Mouse (Mus musculus): ENCODE data around the gene Dmgdh. TPM values are rescaled to one million over a fixed set of nuclear protein-coding genes. Genes with fewer than 3 reads are reported as not detected.

Dmgdh gene
- polyA plus RNA-seq, 1 experiment: 0.38 TPM

- no peak for DNase-seq (ENCODE audit: low read depth, low spot score)
- WGBS: 36% methylated on average over 4 of the region's 4 CpGs
Measured at GRCm38 (mm10) chr13:93705697-93706096, 31.5 kb downstream of the Dmgdh start.

DNA sequence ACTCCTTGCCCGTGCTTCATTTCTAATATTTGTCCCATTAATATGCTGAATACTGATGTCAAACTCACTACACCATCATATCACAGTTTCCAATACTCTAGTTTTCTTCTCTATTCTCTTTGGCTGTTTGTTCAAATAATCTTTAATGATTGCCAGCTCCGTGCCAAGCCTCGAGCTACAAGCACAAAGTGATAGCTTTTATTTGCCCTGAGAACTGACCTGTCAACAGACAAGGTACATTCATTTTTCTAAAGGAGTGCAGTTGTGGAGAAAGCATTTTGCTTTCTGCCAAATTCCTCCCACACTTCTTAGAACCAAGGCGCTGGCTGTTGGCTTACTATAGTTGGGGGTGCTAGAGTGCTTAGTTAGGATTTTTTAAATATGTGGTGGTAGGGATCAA lies 33.0 kb downstream of the Dmgdh start:
- no peak for DNase-seq (ENCODE audit: low read depth, low spot score)
- WGBS: 72% methylated on average over 4 of the region's 4 CpGs

DNA sequence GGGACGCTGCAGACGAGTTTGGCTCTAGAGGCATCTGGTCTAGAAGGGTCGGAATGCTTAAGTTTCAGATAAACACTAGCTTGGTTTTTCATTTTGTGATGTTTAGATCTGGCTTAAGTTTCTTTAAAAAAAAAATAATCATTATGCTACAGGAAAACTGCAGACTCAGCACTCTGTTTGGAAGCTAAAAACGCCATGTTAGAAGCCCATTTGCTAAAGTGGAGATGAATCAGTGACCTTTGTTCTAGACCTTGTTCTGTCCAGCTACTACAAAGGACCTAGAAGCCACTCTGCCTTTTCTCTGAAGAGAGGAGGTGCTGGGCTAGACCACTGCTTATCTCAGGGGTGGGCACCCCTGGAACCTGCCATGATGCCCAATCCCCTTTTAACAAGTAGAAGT lies 36.1 kb downstream of the Dmgdh start:
- WGBS: 80% methylated on average over 4 of the region's 4 CpGs
- DNase-seq (ENCODE audit: low read depth, low spot score): no peak

GRCm38 (mm10) chr13:93711226-93711625 lies 37.0 kb downstream of the Dmgdh start:
- no peak for DNase-seq (ENCODE audit: low read depth, low spot score)
- WGBS: 80% methylated on average over 4 of the region's 4 CpGs

GRCm38 (mm10) chr13:93712362-93712761 lies 38.1 kb downstream of the Dmgdh start:
- DNase-seq (ENCODE audit: low read depth, low spot score): no peak
- WGBS: 92% methylated on average over 4 of the region's 4 CpGs

GRCm38 (mm10) chr13:93713826-93714225 lies 39.6 kb downstream of the Dmgdh start:
- no peak for DNase-seq (ENCODE audit: low read depth, low spot score)
- 81% methylated on average over 3 of the region's 3 CpGs for WGBS

DNA sequence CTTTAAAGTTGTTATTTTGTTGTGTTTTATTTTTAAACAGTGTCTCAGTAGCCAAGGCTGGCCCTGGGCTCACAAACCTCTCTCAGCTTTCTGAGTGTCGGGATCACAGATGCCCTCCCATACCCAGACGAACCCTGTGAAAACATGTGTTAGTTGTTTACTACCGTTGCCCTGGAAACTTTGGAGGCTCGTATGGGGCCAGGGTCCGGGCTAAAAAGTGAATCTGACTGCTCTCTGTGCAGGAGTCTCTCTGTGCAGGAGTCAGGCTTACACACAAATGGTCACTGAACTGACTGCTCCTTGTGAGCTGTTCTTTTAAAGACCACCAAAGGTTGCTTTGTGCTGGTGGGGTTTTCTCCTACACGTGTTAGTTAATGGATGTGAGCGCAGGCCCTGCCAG lies 42.9 kb downstream of the Dmgdh start:
- 57% methylated on average over 7 of the region's 7 CpGs for WGBS
- DNase-seq (ENCODE audit: low read depth, low spot score): no peak

DNA sequence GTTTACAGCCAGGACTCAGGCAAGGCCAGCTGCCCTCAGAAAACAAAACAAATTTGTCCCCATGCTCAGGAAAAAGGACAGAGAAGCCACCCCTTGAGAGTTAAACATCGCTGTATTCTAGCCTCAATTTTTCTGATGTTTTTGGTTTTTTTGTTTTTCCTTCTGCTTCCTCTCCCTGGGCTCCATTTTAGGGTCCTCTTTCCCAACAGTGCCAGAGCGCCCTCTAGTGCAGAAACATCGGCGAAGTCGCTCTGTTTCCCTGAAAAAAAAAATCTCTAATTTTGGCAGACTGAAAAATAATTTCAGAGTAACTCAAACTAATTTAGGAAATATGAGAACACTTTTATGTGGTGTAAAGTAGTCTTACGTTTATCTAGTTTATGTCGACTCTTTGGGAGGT lies 44.7 kb downstream of the Dmgdh start:
- WGBS: 3% methylated on average over 7 of the region's 7 CpGs
- peak; percentile 16 for DNase-seq (ENCODE audit: low read depth, low spot score)

DNA sequence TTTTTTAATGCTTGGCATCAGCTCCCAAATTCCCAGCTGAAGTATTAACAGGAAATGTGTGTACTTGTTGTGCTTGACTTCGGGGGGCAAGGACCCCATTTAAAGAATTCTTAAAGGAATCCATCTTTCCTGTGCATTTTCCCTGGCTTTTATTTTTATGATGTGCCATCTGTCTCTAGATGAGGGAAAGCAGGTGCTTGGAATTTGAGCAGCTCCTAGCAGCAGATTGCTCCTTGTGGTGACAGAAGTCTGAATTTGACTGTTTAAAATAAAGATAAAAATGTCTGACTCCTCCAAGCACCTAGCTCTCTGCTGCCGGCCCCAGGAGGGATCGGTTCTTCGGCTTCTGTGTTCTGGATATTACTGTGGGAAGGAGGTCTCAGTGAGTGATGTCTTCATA lies 47.7 kb downstream of the Dmgdh start:
- no peak for DNase-seq (ENCODE audit: low read depth, low spot score)
- 56% methylated on average over 4 of the region's 4 CpGs for WGBS

- WGBS: 80% methylated on average over 3 of the region's 3 CpGs
- no peak for DNase-seq (ENCODE audit: low read depth, low spot score)
Measured at GRCm38 (mm10) chr13:93723455-93723854, 49.2 kb downstream of the Dmgdh start.

GRCm38 (mm10) chr13:93724206-93724605 lies 50.0 kb downstream of the Dmgdh start:
- WGBS: 13% methylated on average over 2 of the region's 2 CpGs
- DNase-seq (ENCODE audit: low read depth, low spot score): no peak

DNA sequence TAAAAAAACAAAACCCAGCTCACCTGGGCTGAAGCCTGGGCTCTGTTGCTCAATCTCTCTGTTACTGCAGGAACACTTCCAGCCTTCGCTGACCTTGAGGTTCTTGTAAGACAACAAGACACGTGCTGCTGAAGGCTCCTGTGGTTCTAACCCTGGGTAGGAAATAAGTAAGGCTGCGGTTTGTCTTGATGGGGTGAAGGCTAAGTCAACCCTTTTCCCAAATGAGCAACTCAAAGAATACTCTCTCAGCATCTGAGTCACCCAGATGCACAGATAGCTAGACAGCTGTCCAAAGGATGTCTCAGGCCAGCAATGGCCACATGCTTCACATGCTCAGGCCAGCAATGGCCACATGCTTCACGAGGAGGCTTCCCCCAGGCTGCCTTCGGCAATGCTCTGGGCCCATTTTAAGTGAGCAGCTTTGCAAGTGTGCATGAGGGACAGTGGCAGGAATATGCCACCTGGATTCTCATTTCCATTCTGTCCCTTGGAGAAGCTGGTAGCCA lies 61.0 kb downstream of the Dmgdh start:
- 76% methylated on average over 5 of the region's 5 CpGs for WGBS
- no peak for DNase-seq (ENCODE audit: low read depth, low spot score)

GRCm38 (mm10) chr13:93744118-93744517 lies 69.9 kb downstream of the Dmgdh start:
- DNase-seq (ENCODE audit: low read depth, low spot score): no peak
- WGBS: 77% methylated on average over 8 of the region's 8 CpGs

DNA sequence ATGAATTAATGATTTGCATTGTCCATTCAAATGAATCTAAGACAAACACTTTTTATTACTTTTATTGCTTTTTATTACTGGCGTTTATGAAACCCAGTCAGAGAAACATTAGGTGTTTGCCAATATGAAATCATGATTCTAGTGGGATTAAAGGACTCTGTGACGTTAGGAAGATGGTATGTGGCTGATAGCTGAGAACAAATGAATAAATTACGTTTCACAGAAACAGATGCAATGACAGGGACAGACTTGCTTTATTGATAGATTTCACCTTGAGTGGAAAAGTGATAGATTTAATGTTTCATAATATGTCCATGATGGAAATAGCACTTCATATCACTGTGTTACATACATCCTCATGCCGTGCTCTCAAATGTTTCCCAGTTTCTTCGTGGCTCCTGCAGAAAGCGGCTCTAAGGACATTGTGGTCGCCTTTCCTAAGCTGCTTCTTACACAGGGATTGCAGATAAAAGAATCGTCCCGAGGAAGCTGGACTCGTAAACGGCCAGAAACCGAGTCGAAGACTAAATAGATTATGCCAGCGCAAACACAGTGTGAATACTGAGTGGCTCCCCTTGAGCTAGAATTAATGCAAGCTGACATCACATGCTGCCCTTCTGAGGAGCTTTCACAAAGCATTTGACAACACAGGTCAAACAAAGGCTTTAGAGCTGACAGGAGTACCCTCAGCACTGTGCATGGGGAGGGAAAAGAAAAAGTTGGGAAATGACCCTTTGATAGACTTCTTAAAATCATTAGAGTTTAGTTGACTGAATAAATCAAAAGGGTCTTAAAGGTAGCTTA lies 78.6 kb downstream of the Dmgdh start:
- no peak for DNase-seq (ENCODE audit: low read depth, low spot score)
- 38% methylated on average over 14 of the region's 14 CpGs for WGBS

GRCm38 (mm10) chr13:93755084-93755483 lies 80.9 kb downstream of the Dmgdh start:
- no peak for DNase-seq (ENCODE audit: low read depth, low spot score)
- 74% methylated on average over 4 of the region's 4 CpGs for WGBS

- DNase-seq (ENCODE audit: low read depth, low spot score): no peak
- 91% methylated on average over 7 of the region's 7 CpGs for WGBS
Measured at GRCm38 (mm10) chr13:93756674-93757073, 82.4 kb downstream of the Dmgdh start.

GRCm38 (mm10) chr13:93757514-93757913 lies 83.3 kb downstream of the Dmgdh start:
- 88% methylated on average over 6 of the region's 6 CpGs for WGBS
- no peak for DNase-seq (ENCODE audit: low read depth, low spot score)

GRCm38 (mm10) chr13:93758149-93758898 lies 84.1 kb downstream of the Dmgdh start:
- DNase-seq (ENCODE audit: low read depth, low spot score): no peak
- 43% methylated on average over 14 of the region's 14 CpGs for WGBS

- no peak for DNase-seq (ENCODE audit: low read depth, low spot score)
- 94% methylated on average over 8 of the region's 8 CpGs for WGBS
Measured at GRCm38 (mm10) chr13:93761831-93762230, 87.6 kb downstream of the Dmgdh start.

DNA sequence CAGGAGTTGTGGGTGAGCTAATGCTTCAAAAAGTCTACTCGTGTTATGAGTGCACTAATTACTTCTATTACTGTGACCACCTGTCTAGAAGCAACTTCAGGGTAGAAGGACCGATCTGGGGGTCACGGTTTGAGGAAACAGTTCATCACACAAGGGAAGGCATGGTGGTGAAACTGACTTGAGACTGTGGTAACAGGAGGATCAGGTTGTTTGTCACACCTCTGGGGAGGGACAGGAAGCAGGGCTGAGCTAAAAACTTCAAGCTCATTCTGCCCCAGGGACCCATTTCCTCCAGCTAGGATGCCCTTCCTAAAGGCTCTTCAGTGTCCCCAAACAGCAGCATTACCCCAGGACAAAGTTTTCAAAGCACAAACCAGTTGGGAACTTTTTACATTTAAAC lies 88.6 kb downstream of the Dmgdh start:
- WGBS: 82% methylated on average over 3 of the region's 3 CpGs
- DNase-seq (ENCODE audit: low read depth, low spot score): no peak

Data from large intestine, adult 2 months (tissue).